Mouse (Mus musculus): ENCODE data around the gene Ttc17. TPM values are rescaled to one million over a fixed set of nuclear protein-coding genes. Genes with fewer than 3 reads are reported as not detected.

Gene Ttc17
- 7.7 TPM for polyA plus RNA-seq (2012; fragmentation: generic; extraction: Trizol)
- long read RNA-seq, experiment 1, full-length matches to known transcripts: 2 of 4 reads
- long read RNA-seq, experiment 1, partial matches to known transcripts: 2 of 4 reads
- long read RNA-seq, experiment 1, other reads (novel, unspliced or antisense): 0 of 4 reads
- long read RNA-seq, experiment 2, full-length matches to known transcripts: 22 of 27 reads
- long read RNA-seq, experiment 2, partial matches to known transcripts: 1 of 27 reads
- long read RNA-seq, experiment 2, other reads (novel, unspliced or antisense): 4 of 27 reads

DNA sequence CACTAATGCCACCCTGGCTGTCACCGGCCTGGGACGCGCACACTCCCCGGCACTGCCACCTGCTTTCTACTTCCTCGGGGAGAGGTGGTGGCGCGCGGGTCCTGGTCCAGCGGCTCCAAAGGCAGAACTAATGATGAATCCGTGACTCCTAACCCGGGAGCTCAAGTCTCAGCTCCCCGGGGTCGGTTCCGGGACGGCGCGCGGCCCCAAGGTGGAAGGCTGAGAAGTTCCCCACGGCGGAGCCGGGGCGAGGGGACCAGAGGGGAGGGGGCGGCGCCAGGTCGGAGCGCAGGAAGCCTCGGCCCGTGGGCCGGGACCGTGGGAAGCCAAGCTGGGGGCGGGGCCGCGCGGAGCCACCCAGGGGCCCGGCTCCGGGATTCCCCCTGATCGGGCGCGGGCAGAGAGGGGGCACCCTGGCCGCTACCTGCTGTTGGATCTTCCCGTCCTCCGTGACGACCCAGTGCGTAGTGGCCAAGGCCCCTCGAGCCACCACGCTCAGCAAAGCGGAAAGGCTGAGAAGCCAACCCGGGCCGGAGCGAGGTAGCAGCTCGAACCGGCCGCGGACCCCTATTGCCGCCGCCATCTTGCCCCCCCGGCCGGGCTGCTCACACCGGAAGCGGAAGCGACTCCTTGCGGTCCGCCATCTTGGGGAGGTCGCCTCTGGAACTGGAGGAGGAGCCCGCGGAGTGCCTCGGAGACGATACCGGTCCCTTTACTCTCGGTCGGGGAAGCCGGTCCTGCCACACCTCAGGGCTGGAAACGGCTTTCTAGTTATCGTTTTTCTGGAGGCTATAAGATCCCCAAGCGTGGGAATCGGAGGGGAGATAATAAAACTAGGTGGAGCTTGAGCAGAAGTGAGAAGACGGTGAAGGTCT is at the start of gene Ttc17:
Gene Ttc17, minus strand, starts transcription at position 607 of the 875 bp plus-strand sequence.
- Histone ChIP-seq H3K4me3 (ENCODE audit: insufficient read depth, poor library complexity, severe bottlenecking) (peak within 1 kb of the TSS; percentile 92), H3K27me3 (ENCODE audit: control insufficient read depth, insufficient read depth, insufficient read length) (no peaks in the 10 kb centered on the region), H3K79me2 (ENCODE audit: control insufficient read depth, insufficient read depth) (peaks cover 98% of the 10 kb centered on the region), H3ac (ENCODE audit: control insufficient read depth, insufficient read length, low read depth) (peak within 1 kb of the TSS; percentile 99), H3K79me3 (ENCODE audit: low read depth) (peaks cover 32% of the 10 kb centered on the region), H3K36me3 (ENCODE audit: control insufficient read depth, insufficient read depth) (peaks cover 14% of the 10 kb centered on the region)
- no peak for TF ChIP-seq CTCF (IDR thresholded peaks at IDR 0.05; ENCODE audit: control insufficient read depth, insufficient read depth, insufficient read length)
- no peak for TF ChIP-seq MAX (IDR thresholded peaks at IDR 0.05)
- TF ChIP-seq MYOG (IDR thresholded peaks at IDR 0.05; ENCODE audit: control insufficient read depth, extremely low read depth, insufficient read length): no peak
- no peak for TF ChIP-seq CEBPB (IDR thresholded peaks at IDR 0.05; ENCODE audit: low read depth)
- no peak for TF ChIP-seq FOSL1 (IDR thresholded peaks at IDR 0.05; ENCODE audit: insufficient read depth, low read length, poor library complexity, severe bottlenecking)
- no peak for TF ChIP-seq USF1 (IDR thresholded peaks at IDR 0.05; ENCODE audit: low read depth)
- no peak for TF ChIP-seq MYOD1 (IDR thresholded peaks at IDR 0.05; ENCODE audit: control insufficient read depth, insufficient read length, low read depth)

DNA sequence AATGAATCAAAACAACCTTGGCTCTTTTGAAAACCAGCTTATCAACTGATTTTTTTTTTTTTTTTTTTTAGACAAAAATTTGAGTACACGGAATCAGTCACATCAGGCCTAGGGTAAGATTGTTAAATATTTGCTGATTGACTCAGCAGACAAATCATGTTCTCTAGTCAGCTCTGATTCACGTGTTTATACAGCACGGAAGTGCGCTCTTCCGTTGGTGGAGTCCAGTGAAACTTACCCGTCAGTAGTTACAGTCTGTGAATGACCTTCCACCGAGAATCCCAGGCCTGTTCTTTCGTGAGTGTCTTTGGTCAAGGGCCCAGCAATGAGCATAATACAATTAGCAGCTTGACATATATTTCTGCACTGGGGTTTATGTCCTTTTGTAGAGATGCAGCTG is 43.2 kb upstream of the Ttc17 start:
- Histone ChIP-seq H3K4me3 (ENCODE audit: insufficient read depth, poor library complexity, severe bottlenecking) (no peak overlapping the region), H3K79me2 (ENCODE audit: control insufficient read depth, insufficient read depth) (no peaks in the 10 kb centered on the region), H3ac (ENCODE audit: control insufficient read depth, insufficient read length, low read depth) (no peak overlapping the region), H3K27me3 (ENCODE audit: control insufficient read depth, insufficient read depth, insufficient read length) (no peaks in the 10 kb centered on the region), H3K36me3 (ENCODE audit: control insufficient read depth, insufficient read depth) (no peaks in the 10 kb centered on the region), H3K79me3 (ENCODE audit: low read depth) (no peaks in the 10 kb centered on the region)
- no peak for TF ChIP-seq MYOD1 (IDR thresholded peaks at IDR 0.05; ENCODE audit: control insufficient read depth, insufficient read length, low read depth)
- no peak for TF ChIP-seq FOSL1 (IDR thresholded peaks at IDR 0.05; ENCODE audit: insufficient read depth, low read length, poor library complexity, severe bottlenecking)
- no peak for TF ChIP-seq CEBPB (IDR thresholded peaks at IDR 0.05; ENCODE audit: low read depth)
- no peak for TF ChIP-seq USF1 (IDR thresholded peaks at IDR 0.05; ENCODE audit: low read depth)
- TF ChIP-seq MYOG (IDR thresholded peaks at IDR 0.05; ENCODE audit: control insufficient read depth, extremely low read depth, insufficient read length): no peak
- TF ChIP-seq MAX (IDR thresholded peaks at IDR 0.05): no peak
- no peak for TF ChIP-seq CTCF (IDR thresholded peaks at IDR 0.05; ENCODE audit: control insufficient read depth, insufficient read depth, insufficient read length)

DNA sequence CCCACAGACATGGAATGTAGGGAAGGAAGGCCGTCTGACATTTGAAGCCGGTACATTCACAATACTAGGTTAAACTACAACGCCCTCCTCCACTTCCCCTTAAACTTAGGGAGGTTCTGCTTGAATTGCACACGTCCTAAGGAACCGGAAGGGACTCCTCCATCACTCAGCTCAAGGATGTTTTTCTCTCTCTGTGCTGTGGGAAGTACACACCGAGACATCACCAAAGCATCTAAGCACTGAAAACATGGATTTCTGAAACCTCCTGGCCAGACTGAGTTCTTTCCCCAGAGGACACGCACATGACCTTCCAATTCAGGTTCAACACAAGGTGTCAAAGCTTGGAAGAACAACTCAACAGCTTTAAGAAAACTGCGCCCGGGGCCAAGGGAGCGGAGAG is 30.5 kb upstream of the Ttc17 start:
- H3K79me3 ChIP-seq (ENCODE audit: low read depth): peaks cover 58% of the 10 kb centered on the region
- no peaks in the 10 kb centered on the region for H3K27me3 ChIP-seq (ENCODE audit: control insufficient read depth, insufficient read depth, insufficient read length)
- peak overlapping the region; percentile 95 for H3K4me3 ChIP-seq (ENCODE audit: insufficient read depth, poor library complexity, severe bottlenecking)
- peaks cover 61% of the 10 kb centered on the region for H3K79me2 ChIP-seq (ENCODE audit: control insufficient read depth, insufficient read depth)
- no peak for TF ChIP-seq CTCF (IDR thresholded peaks at IDR 0.05; ENCODE audit: control insufficient read depth, insufficient read depth, insufficient read length)
- no peak for TF ChIP-seq MYOD1 (IDR thresholded peaks at IDR 0.05; ENCODE audit: control insufficient read depth, insufficient read length, low read depth)
- no peak for TF ChIP-seq USF1 (IDR thresholded peaks at IDR 0.05; ENCODE audit: low read depth)
- TF ChIP-seq MYOG (IDR thresholded peaks at IDR 0.05; ENCODE audit: control insufficient read depth, extremely low read depth, insufficient read length): no peak
- no peak for TF ChIP-seq FOSL1 (IDR thresholded peaks at IDR 0.05; ENCODE audit: insufficient read depth, low read length, poor library complexity, severe bottlenecking)
- TF ChIP-seq MAX (IDR thresholded peaks at IDR 0.05): no peak
- TF ChIP-seq CEBPB (IDR thresholded peaks at IDR 0.05; ENCODE audit: low read depth): no peak
- H3ac ChIP-seq (ENCODE audit: control insufficient read depth, insufficient read length, low read depth): peak overlapping the region; percentile 100
- peaks cover 16% of the 10 kb centered on the region for H3K36me3 ChIP-seq (ENCODE audit: control insufficient read depth, insufficient read depth)

DNA sequence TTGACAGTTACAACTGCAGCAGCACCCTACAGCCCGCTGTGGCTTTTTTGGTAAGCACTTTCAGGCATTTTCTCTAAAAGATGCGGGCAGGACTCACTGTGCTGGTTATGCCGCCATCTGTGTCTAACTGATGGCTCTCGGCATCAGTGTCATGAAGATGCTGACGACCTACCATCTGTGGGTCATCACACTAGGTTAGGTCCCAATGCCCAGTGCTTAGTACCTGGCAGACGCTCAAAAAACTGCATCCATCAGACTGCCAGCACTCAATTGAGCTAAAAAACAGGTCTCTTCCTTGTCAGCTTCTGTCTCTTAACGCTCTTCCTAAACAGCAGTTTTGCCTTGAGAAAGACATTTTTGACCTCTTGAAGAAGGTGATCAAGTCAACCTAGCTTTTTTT is 29.0 kb upstream of the Ttc17 start:
- Histone ChIP-seq H3K27me3 (ENCODE audit: control insufficient read depth, insufficient read depth, insufficient read length) (no peaks in the 10 kb centered on the region), H3ac (ENCODE audit: control insufficient read depth, insufficient read length, low read depth) (no peak overlapping the region), H3K36me3 (ENCODE audit: control insufficient read depth, insufficient read depth) (peaks cover 16% of the 10 kb centered on the region), H3K4me3 (ENCODE audit: insufficient read depth, poor library complexity, severe bottlenecking) (no peak overlapping the region), H3K79me3 (ENCODE audit: low read depth) (peaks cover 71% of the 10 kb centered on the region), H3K79me2 (ENCODE audit: control insufficient read depth, insufficient read depth) (peaks cover 75% of the 10 kb centered on the region)
- TF ChIP-seq CTCF (IDR thresholded peaks at IDR 0.05; ENCODE audit: control insufficient read depth, insufficient read depth, insufficient read length) (no peak), MAX (IDR thresholded peaks at IDR 0.05) (no peak), MYOG (IDR thresholded peaks at IDR 0.05; ENCODE audit: control insufficient read depth, extremely low read depth, insufficient read length) (no peak), CEBPB (IDR thresholded peaks at IDR 0.05; ENCODE audit: low read depth) (no peak), FOSL1 (IDR thresholded peaks at IDR 0.05; ENCODE audit: insufficient read depth, low read length, poor library complexity, severe bottlenecking) (no peak), MYOD1 (IDR thresholded peaks at IDR 0.05; ENCODE audit: control insufficient read depth, insufficient read length, low read depth) (no peak), USF1 (IDR thresholded peaks at IDR 0.05; ENCODE audit: low read depth) (no peak)

DNA sequence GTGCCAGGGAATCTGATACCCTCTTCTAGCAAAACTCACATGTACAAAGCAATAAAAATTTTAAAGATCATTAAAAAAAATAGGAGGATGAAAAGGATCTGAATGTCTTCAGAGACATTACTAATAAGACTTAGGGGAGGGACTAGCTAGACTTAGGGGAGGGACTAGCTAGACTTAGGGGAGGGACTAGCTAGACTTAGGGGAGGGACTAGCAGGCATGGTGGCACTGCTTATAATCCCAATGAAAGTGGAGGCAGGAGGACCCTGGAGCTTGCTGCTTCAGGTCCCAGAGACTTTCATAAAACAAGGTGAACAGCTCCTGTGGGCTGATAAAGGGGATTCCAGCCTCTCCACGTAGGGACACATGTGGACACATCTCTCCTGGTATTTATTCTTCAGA is 28.3 kb upstream of the Ttc17 start:
- Histone ChIP-seq H3ac (ENCODE audit: control insufficient read depth, insufficient read length, low read depth) (no peak overlapping the region), H3K79me2 (ENCODE audit: control insufficient read depth, insufficient read depth) (peaks cover 82% of the 10 kb centered on the region), H3K79me3 (ENCODE audit: low read depth) (peaks cover 76% of the 10 kb centered on the region), H3K36me3 (ENCODE audit: control insufficient read depth, insufficient read depth) (peaks cover 16% of the 10 kb centered on the region), H3K27me3 (ENCODE audit: control insufficient read depth, insufficient read depth, insufficient read length) (no peaks in the 10 kb centered on the region), H3K4me3 (ENCODE audit: insufficient read depth, poor library complexity, severe bottlenecking) (no peak overlapping the region)
- TF ChIP-seq CEBPB (IDR thresholded peaks at IDR 0.05; ENCODE audit: low read depth) (no peak), MYOD1 (IDR thresholded peaks at IDR 0.05; ENCODE audit: control insufficient read depth, insufficient read length, low read depth) (no peak), MYOG (IDR thresholded peaks at IDR 0.05; ENCODE audit: control insufficient read depth, extremely low read depth, insufficient read length) (no peak), MAX (IDR thresholded peaks at IDR 0.05) (no peak), FOSL1 (IDR thresholded peaks at IDR 0.05; ENCODE audit: insufficient read depth, low read length, poor library complexity, severe bottlenecking) (no peak), USF1 (IDR thresholded peaks at IDR 0.05; ENCODE audit: low read depth) (no peak), CTCF (IDR thresholded peaks at IDR 0.05; ENCODE audit: control insufficient read depth, insufficient read depth, insufficient read length) (no peak)

Measured in C2C12 (cell line).